Mouse (Mus musculus) liver, embryonic 13.5 days (tissue): Measurements from ENCODE around the gene Sephs2. TPM values are rescaled to one million over a fixed set of nuclear protein-coding genes. Genes with fewer than 3 reads are reported as not detected.

ENCODE experiments used
- ATAC-seq: fragments of 200-750 bp; cut with Nextera tagmentation; 2 replicates; pipeline ENCODE4 v1.8.0; 2017; ENCODE audit warnings: low read depth, mild to moderate bottlenecking, moderate number of reproducible peaks, moderate library complexity
- DNase-seq: peaks from one replicate; pipeline ENCODE4 v3.0.0; 2022
- H3K27ac ChIP-seq: fragments of 300-500 bp; sonication (generic); 2 replicates; pipeline ENCODE4 v1.5.1; 2015; ENCODE audit warnings: moderate library complexity, mild to moderate bottlenecking, inconsistent platforms
- H3K27me3 ChIP-seq: fragments of 300-500 bp; sonication (generic); 2 replicates; pipeline ENCODE4 v1.6.1; 2015; ENCODE audit warnings: mild to moderate bottlenecking, inconsistent platforms
- H3K36me3 ChIP-seq: fragments of 300-500 bp; sonication (generic); 2 replicates; pipeline ENCODE4 v1.6.1; 2015; ENCODE audit warnings: mild to moderate bottlenecking, inconsistent platforms
- H3K4me1 ChIP-seq: fragments of 300-500 bp; sonication (generic); replicated peaks from 2 replicates; pipeline ENCODE4 v1.6.1; 2015; ENCODE audit warnings: inconsistent platforms
- H3K4me2 ChIP-seq: fragments of 300-500 bp; sonication (generic); 2 replicates; pipeline ENCODE4 v1.6.1; 2015; ENCODE audit warnings: inconsistent platforms, mild to moderate bottlenecking, moderate library complexity
- H3K4me3 ChIP-seq: fragments of 300-500 bp; sonication (generic); replicated peaks from 2 replicates; pipeline ENCODE4 v1.5.1; 2015; ENCODE audit warnings: mild to moderate bottlenecking, inconsistent platforms
- H3K9ac ChIP-seq: fragments of 300-500 bp; sonication (generic); 2 replicates; pipeline ENCODE4 v1.6.1; 2015; ENCODE audit warnings: mild to moderate bottlenecking, inconsistent platforms
- H3K9me3 ChIP-seq: fragments of 300-500 bp; sonication (generic); replicated peaks from 2 replicates; pipeline ENCODE4 v1.6.1; 2016; ENCODE audit warnings: inconsistent platforms
- WGBS: fragments of 180-500 bp; shearing (Covaris S2); methylation state at CpG from one replicate; pipeline ENCODE4 v1.1.7; 2015; ENCODE audit not compliant: insufficient replicate concordance; 5-methylcytosine and 5-hydroxymethylcytosine counted together
- polyA plus RNA-seq: library from polyadenylated mRNA; unstranded; fragments of >200 nt; fragmentation: Nextera tagmentation; extraction: Ambion mirVana; gene quantifications from 2 replicates; pipeline ENCODE4 v1.2.1, GENCODE M21; 2015

Sephs2 gene
- polyA plus RNA-seq, 1 experiment from 2014 or later, result 138 TPM

DNA sequence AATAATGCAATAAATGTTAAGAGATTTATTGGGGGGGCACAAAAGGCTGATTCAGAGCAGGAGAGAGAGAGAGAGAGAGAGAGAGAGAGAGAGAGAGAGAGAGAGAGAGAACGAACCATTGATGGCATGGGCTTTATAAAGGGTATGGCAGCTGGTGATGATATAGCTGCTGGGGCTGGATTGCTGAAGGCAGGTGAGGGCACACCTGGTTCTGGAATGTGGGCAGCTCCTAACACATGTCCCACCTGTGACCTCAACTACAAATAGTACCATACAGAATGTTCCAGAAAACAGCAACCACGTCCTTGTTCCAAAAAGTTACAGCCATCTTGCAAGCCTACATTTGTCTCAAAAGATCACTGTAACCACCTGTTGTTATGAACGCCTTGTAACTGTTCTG is 42.5 kb downstream of the Sephs2 start:
- H3K27me3 ChIP-seq, result no peaks in the 10 kb centered on the region
- ATAC-seq (no peak), DNase-seq (no peak)
- peak overlapping the region; percentile 93 for H3K27ac ChIP-seq
- peak overlapping the region; percentile 97 for H3K4me3 ChIP-seq
- H3K9ac ChIP-seq, result peak overlapping the region; percentile 96
- H3K9me3 ChIP-seq, result no peaks in the 10 kb centered on the region
- H3K36me3 ChIP-seq, result peaks cover 25% of the 10 kb centered on the region
- WGBS, result 50% methylated on average over 3 of the region's 3 CpGs
- peak overlapping the region; percentile 89 for H3K4me2 ChIP-seq
- H3K4me1 ChIP-seq, result peaks cover 68% of the 10 kb centered on the region

DNA sequence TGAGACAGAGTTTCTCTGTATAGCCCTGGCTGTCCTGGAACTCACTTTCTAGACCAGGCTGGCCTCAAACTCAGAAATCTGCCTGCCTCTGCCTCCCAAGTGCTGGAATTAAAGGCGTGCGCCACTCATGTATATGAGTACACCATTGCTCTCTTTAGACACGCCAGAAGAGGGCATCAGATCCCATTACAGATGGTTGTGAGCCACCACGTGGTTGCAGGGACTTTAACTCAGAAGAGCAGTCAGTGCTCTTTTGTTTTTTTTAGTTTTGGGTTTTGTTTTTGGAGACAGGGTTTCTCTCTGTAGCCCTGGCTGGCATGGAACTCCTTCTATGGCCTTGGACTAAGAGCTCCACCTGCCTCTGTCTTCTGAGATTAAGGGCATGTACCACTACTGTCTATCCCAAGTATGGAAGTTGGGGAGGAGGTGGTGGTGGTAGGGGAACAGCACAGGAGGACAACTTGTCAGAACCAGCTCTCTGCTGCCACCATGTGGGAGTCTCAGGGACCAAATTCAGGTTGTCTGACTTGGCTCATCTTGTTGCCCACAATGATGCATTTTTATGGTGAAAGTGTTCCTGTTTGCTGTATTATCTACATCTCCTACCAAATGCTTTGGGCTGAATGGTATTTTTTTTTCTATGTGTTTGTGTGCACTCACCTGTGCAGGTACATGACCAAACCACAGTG is 45.1 kb downstream of the Sephs2 start:
- 44% methylated on average over 4 of the region's 4 CpGs for WGBS
- H3K36me3 ChIP-seq, result peaks cover 9% of the 10 kb centered on the region; the same call in 1 of the 2 replicates
- H3K9ac ChIP-seq, result no peak overlapping the region
- peaks cover 82% of the 10 kb centered on the region for H3K4me1 ChIP-seq
- DNase-seq, result peak; percentile 76
- H3K27ac ChIP-seq, result peak overlapping the region; percentile 93
- H3K9me3 ChIP-seq, result no peaks in the 10 kb centered on the region
- peak; percentile 18 for ATAC-seq
- no peaks in the 10 kb centered on the region for H3K27me3 ChIP-seq
- no peak overlapping the region for H3K4me3 ChIP-seq
- no peak overlapping the region for H3K4me2 ChIP-seq

DNA sequence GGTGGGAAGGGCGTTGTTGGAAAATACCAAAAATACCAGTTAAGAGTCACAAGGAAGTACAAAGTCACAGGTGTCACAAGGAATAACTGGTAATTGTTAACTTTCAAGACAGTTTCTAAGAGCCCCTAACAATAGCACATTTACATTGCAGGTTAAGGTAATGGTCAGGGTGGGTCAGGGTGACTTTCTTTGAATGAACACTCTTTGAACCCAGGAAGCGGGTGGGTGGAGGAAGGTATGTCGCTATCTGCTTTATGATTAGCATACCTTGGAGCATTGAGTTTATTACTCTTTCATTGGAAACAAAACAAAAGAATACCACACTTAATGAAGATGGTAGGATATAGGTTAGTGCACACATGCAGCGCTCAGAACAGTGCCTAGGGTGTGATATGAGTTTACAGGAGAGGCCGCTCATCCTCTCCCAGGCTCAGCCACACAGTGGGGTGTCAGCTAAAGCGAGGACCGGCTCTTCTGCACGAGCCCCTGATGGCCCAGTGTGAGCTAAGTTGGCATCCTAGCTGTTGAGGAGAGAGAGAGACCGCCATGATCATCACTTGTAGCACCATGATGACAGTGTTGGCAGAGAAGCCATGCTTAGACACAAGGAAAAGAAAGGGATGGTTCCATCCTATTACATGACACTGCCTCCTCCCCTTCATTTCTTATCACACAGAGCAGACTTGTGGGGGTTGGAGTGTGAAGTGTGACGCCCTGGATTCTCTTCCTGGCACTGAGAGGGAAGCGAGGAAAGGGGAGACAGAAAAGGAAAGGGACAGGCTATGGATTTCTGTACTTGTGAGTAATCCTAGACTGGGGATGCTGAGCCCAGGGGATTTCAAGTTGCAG is 48.5 kb downstream of the Sephs2 start:
- DNase-seq (peak; percentile 73), ATAC-seq (peak; percentile 91)
- Histone ChIP-seq H3K4me1 (peaks cover 76% of the 10 kb centered on the region), H3K4me3 (peak overlapping the region; percentile 40), H3K4me2 (peak overlapping the region; percentile 68), H3K9me3 (no peaks in the 10 kb centered on the region), H3K27ac (peak overlapping the region; percentile 97), H3K27me3 (no peaks in the 10 kb centered on the region), H3K36me3 (0 out of 2 replicates have a peak, but pooled peaks cover 2% of the 10 kb centered on the region), H3K9ac (peak overlapping the region; percentile 69)
- WGBS, result 48% methylated on average over 11 of the region's 11 CpGs

DNA sequence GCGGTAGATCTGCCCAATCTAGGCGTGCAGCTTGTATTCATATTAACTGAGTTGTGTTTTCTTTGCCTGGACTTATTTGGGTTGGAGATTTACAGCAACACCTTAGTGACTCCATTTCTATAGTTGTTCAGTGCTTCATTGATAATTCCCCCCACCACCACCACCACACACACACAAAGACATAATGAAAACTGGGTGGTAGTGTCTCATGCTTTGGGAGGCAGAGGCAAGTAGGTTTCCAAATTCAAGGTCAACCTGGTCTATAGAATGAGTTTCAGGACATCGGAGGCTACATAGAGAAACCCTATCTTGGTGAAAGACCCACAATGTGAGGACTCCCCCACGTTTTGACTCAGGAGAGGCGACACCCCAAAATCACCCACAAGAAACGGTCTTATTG is 49.2 kb downstream of the Sephs2 start:
- Histone ChIP-seq H3K36me3 (no peaks in the 10 kb centered on the region), H3K27ac (peak overlapping the region; percentile 97), H3K9me3 (no peaks in the 10 kb centered on the region), H3K27me3 (no peaks in the 10 kb centered on the region), H3K9ac (no peak overlapping the region; the same call in 1 of the 2 replicates), H3K4me1 (peaks cover 76% of the 10 kb centered on the region), H3K4me2 (no peak overlapping the region), H3K4me3 (no peak overlapping the region)
- ATAC-seq, result no peak
- WGBS, result 80% methylated on average over 6 of the region's 6 CpGs
- DNase-seq, result no peak

DNA sequence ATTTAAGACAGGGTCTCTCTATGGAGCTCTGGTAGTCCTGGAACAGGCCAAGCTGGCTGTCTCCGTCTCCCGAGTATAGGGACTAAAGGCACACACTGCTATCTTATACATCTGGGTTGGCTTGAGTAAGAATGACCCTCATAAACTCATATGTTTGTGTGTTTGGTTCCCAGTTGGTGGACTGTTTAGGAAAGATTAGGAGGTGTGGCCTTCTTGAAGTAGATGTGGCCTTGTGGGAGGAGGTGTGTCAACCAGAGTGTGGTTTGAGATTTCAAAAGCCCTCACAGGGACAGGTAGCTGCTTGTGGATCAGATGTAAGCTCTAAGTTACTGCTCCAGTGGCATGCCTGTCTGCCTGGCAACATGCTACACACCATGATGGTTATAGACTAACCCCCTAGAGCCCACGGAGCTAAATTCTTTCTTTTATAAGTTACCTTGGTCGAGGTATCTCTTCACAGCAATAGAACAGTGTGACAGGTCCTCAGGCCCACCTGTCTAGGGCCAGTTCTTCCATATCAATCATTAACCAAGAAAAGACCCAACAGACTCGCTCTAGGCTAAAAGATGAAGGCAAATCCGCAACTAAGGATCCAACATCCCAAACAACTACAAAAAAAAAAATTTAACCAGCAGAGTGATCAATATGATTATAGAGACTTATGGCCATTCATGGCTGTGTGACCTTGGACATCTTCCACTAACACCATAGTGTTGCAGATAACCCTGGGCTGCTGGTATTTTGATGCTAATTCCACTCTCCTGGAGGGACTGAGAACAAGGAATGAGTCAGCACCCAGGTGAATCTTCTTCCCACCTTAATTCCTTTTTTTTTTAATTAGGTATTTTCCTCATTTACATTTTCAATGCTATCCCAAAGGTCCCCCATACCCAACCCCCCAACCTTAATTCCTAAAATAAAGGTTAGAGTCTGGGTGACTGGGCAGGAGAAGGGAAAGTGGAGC is 50.1 kb downstream of the Sephs2 start:
- DNase-seq, result no peak
- Histone ChIP-seq H3K27me3 (no peaks in the 10 kb centered on the region), H3K4me3 (no peak overlapping the region), H3K4me2 (peak overlapping the region; percentile 39), H3K4me1 (peaks cover 83% of the 10 kb centered on the region), H3K9me3 (no peaks in the 10 kb centered on the region), H3K9ac (peak overlapping the region; percentile 28; the same call in 1 of the 2 replicates), H3K27ac (peak overlapping the region; percentile 97), H3K36me3 (no peaks in the 10 kb centered on the region)
- ATAC-seq, result peak; percentile 70
- 69% methylated on average over 6 of the region's 6 CpGs for WGBS

DNA sequence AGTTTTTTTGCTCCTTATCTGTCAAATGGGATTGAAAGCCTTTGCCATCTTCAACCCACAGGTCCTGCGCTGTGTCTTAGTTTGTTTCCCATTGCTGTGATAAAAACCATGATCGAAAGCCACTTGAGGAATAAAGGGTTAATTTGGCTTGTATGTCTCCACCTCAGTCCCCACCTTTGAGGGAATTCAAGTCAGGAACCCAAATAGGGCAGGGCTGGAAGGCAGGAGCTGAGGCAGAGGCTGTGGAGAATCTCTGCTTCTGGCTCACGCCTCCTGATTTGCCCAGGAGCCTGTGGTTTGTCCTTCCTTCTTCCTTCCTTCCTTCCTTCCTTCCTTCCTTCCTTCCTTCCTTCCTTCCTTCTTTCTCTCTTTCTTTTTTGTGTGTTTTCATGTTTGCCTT is 50.7 kb downstream of the Sephs2 start:
- Histone ChIP-seq H3K4me1 (peaks cover 85% of the 10 kb centered on the region), H3K9me3 (no peaks in the 10 kb centered on the region), H3K4me2 (peak overlapping the region; percentile 39; the same call in 1 of the 2 replicates), H3K9ac (peak overlapping the region; percentile 27; the same call in 1 of the 2 replicates), H3K27me3 (no peaks in the 10 kb centered on the region), H3K27ac (peak overlapping the region; percentile 97), H3K36me3 (no peaks in the 10 kb centered on the region), H3K4me3 (no peak overlapping the region)
- no peak for ATAC-seq
- 88% methylated on average over 3 of the region's 3 CpGs for WGBS
- DNase-seq, result no peak

Other genes with a start within 250 kb of the Sephs2 start
- gene Maz, start 247.0 kb downstream of the Sephs2 start, polyA plus RNA-seq, result 38.2 and 42.2 TPM in 2 replicates
- gene Kif22, start 231.6 kb downstream of the Sephs2 start, polyA plus RNA-seq, result 109 and 122 TPM in 2 replicates
- not detected in 2 replicates for gene Zg16, start 186.7 kb downstream of the Sephs2 start, polyA plus RNA-seq
- 7.0 and 7.3 TPM in 2 replicates for gene AI467606, start 182.7 kb downstream of the Sephs2 start, polyA plus RNA-seq
- gene Qprt, start 151.8 kb downstream of the Sephs2 start, polyA plus RNA-seq, result 44.4 and 49.1 TPM in 2 replicates
- gene Spn, start 136.2 kb downstream of the Sephs2 start, polyA plus RNA-seq, result 8.2 and 8.7 TPM in 2 replicates
- gene Cd2bp2, start 78.0 kb downstream of the Sephs2 start, polyA plus RNA-seq, result 27.1 and 32.1 TPM in 2 replicates
- 15.8 and 15.9 TPM in 2 replicates for gene Tbc1d10b, start 65.6 kb downstream of the Sephs2 start, polyA plus RNA-seq
- gene Mylpf, start 65.2 kb downstream of the Sephs2 start, polyA plus RNA-seq, result 42.7 and 46.8 TPM in 2 replicates
- gene Zfp553, start 41.0 kb downstream of the Sephs2 start, polyA plus RNA-seq, result 8.3 and 9.0 TPM in 2 replicates
- 9.7 and 9.8 TPM in 2 replicates for gene Sept1, start 40.9 kb downstream of the Sephs2 start, polyA plus RNA-seq
- gene Zfp771, start 29.8 kb downstream of the Sephs2 start, polyA plus RNA-seq, result 19.0 and 20.6 TPM in 2 replicates
- 134 and 136 TPM in 2 replicates for gene Dctpp1, start 13.3 kb downstream of the Sephs2 start, polyA plus RNA-seq
- gene Itgal, start 22.2 kb upstream of the Sephs2 start, polyA plus RNA-seq, result 4.1 and 5.2 TPM in 2 replicates
- 3.1 and 3.5 TPM in 2 replicates for gene Zfp768, start 71.5 kb upstream of the Sephs2 start, polyA plus RNA-seq
- 1.7 and 2.1 TPM in 2 replicates for gene Zfp747, start 102.0 kb upstream of the Sephs2 start, polyA plus RNA-seq
- gene 9130019O22Rik, start 113.1 kb upstream of the Sephs2 start, polyA plus RNA-seq, result 1.3 and 1.4 TPM in 2 replicates
- gene E430018J23Rik, start 119.6 kb upstream of the Sephs2 start, polyA plus RNA-seq, result 1.3 and 1.4 TPM in 2 replicates
- gene Zfp764, start 132.8 kb upstream of the Sephs2 start, polyA plus RNA-seq, result 1.1 and 1.8 TPM in 2 replicates
- 9.1 and 10.4 TPM in 2 replicates for gene Zfp688, start 148.0 kb upstream of the Sephs2 start, polyA plus RNA-seq
- 2.2 and 2.4 TPM in 2 replicates for gene Zfp689, start 175.1 kb upstream of the Sephs2 start, polyA plus RNA-seq
- 19.4 and 24.0 TPM in 2 replicates for gene Prr14, start 185.6 kb upstream of the Sephs2 start, polyA plus RNA-seq
- gene Fbrs, start 205.1 kb upstream of the Sephs2 start, polyA plus RNA-seq, result 3.6 and 3.7 TPM in 2 replicates
- 12.6 and 14.5 TPM in 2 replicates for gene Srcap, start 237.9 kb upstream of the Sephs2 start, polyA plus RNA-seq
- 6.1 TPM in 2 replicates for gene Gm42715, start 245.5 kb upstream of the Sephs2 start, polyA plus RNA-seq